Mouse (Mus musculus): ENCODE measurements around the gene Utrn. TPM values are rescaled to one million over a fixed set of nuclear protein-coding genes. Genes with fewer than 3 reads are reported as not detected.

Gene Utrn
- 13.2 and 14.9 TPM in 2 replicates for polyA plus RNA-seq (2012; rRNA removed)

GRCm38 (mm10) chr10:12869029-12869671 is at the start of gene Utrn:
Utrn (minus strand) TSS chr10:12869365.
- TF ChIP-seq CTCF (IDR thresholded peaks at IDR 0.05; ENCODE audit: extremely low read depth, insufficient read depth, insufficient read length, insufficient replicate concordance), result no peak
- TF ChIP-seq POLR2A (IDR thresholded peaks at IDR 0.05; ENCODE audit: low read depth, low read length), result no peak; the same call in 1 of the 2 replicates
- Histone ChIP-seq H3K27me3 (ENCODE audit: control insufficient read depth, insufficient read depth, low read length) (peaks cover 6% of the 10 kb centered on the region), H3K36me3 (ENCODE audit: control insufficient read depth, insufficient read depth, low read length) (no peaks in the 10 kb centered on the region), H3K4me3 (ENCODE audit: extremely low read depth, insufficient read depth, insufficient read length) (peak within 1 kb of the TSS; percentile 78), H3K4me1 (ENCODE audit: control insufficient read depth, insufficient read depth, insufficient read length) (peaks cover 10% of the 10 kb centered on the region), H3K27ac (ENCODE audit: insufficient read depth, low read length) (peak within 1 kb of the TSS; percentile 83)
- DNase-seq (ENCODE audit: low read depth in 1 of 2, low spot score in 2 of 2), result peak in 1 of 2 experiments; percentile 37
- under 1% methylated on average over 74 of the region's 77 CpGs for WGBS

DNA sequence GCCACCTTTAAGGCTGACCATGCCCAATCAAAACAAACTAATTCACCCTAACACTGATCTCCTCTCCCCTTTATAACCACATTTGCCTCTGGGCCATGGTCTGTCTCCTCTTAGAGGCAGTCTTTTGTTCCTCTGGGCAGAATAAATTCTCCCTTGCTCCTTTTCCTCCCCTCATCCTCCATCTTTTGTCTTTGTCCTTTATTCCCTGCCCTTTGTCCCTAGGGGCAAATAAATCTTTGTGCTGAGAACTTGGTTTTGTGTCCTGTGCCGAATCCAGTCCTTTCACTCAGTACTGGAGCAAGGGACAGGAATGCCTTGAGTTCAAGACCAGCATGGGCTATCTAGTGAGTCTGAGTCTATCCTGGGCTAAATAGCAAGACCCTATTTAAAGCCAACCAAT is 48.5 kb upstream of the Utrn start:
- WGBS, result 98% methylated on average over 1 of the region's 1 CpGs
- Histone ChIP-seq H3K27ac (ENCODE audit: insufficient read depth, low read length) (no peak overlapping the region), H3K27me3 (ENCODE audit: control insufficient read depth, insufficient read depth, low read length) (no peaks in the 10 kb centered on the region), H3K4me1 (ENCODE audit: control insufficient read depth, insufficient read depth, insufficient read length) (no peaks in the 10 kb centered on the region), H3K4me3 (ENCODE audit: extremely low read depth, insufficient read depth, insufficient read length) (no peak overlapping the region), H3K36me3 (ENCODE audit: control insufficient read depth, insufficient read depth, low read length) (no peaks in the 10 kb centered on the region)
- TF ChIP-seq POLR2A (IDR thresholded peaks at IDR 0.05; ENCODE audit: low read depth, low read length), result no peak
- no peak for TF ChIP-seq CTCF (IDR thresholded peaks at IDR 0.05; ENCODE audit: extremely low read depth, insufficient read depth, insufficient read length, insufficient replicate concordance)
- DNase-seq (ENCODE audit: low read depth in 1 of 2, low spot score in 2 of 2), result no peak

DNA sequence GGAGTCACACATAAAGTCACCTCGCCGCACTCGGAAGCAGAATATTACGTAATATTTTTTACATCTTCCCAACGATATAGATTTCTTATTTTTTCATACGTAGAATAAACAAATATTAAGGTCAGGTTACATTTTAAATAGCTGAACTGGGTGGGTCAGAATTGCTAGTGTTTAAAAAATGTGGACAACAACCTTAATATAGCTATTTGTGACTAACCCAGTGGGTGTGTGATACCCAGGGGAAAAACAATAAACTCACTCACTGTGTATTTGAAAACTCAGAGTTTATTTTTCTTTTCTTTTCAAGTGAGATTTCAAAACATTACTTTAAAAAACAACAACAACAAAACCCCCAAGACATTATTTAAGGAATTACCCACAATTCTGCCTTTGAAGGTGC is 47.2 kb upstream of the Utrn start:
- WGBS, result 93% methylated on average over 6 of the region's 6 CpGs
- Histone ChIP-seq H3K4me1 (ENCODE audit: control insufficient read depth, insufficient read depth, insufficient read length) (no peaks in the 10 kb centered on the region), H3K36me3 (ENCODE audit: control insufficient read depth, insufficient read depth, low read length) (no peaks in the 10 kb centered on the region), H3K27ac (ENCODE audit: insufficient read depth, low read length) (no peak overlapping the region), H3K27me3 (ENCODE audit: control insufficient read depth, insufficient read depth, low read length) (no peaks in the 10 kb centered on the region), H3K4me3 (ENCODE audit: extremely low read depth, insufficient read depth, insufficient read length) (no peak overlapping the region)
- TF ChIP-seq CTCF (IDR thresholded peaks at IDR 0.05; ENCODE audit: extremely low read depth, insufficient read depth, insufficient read length, insufficient replicate concordance) (no peak), POLR2A (IDR thresholded peaks at IDR 0.05; ENCODE audit: low read depth, low read length) (no peak)
- no peak for DNase-seq (ENCODE audit: low read depth in 1 of 2, low spot score in 2 of 2)

- Histone ChIP-seq H3K4me1 (ENCODE audit: control insufficient read depth, insufficient read depth, insufficient read length) (no peaks in the 10 kb centered on the region), H3K4me3 (ENCODE audit: extremely low read depth, insufficient read depth, insufficient read length) (no peak overlapping the region), H3K36me3 (ENCODE audit: control insufficient read depth, insufficient read depth, low read length) (no peaks in the 10 kb centered on the region), H3K27ac (ENCODE audit: insufficient read depth, low read length) (no peak overlapping the region), H3K27me3 (ENCODE audit: control insufficient read depth, insufficient read depth, low read length) (no peaks in the 10 kb centered on the region)
- DNase-seq (ENCODE audit: low read depth in 1 of 2, low spot score in 2 of 2), result no peak
- 91% methylated on average over 7 of the region's 7 CpGs for WGBS
- TF ChIP-seq POLR2A (IDR thresholded peaks at IDR 0.05; ENCODE audit: low read depth, low read length) (no peak), CTCF (IDR thresholded peaks at IDR 0.05; ENCODE audit: extremely low read depth, insufficient read depth, insufficient read length, insufficient replicate concordance) (no peak)
Measured at GRCm38 (mm10) chr10:12915826-12916225, 46.7 kb upstream of the Utrn start.

GRCm38 (mm10) chr10:12914203-12914602 is 45.0 kb upstream of the Utrn start:
- WGBS, result 94% methylated on average over 1 of the region's 1 CpGs
- H3K36me3 ChIP-seq (ENCODE audit: control insufficient read depth, insufficient read depth, low read length), result no peaks in the 10 kb centered on the region

DNA sequence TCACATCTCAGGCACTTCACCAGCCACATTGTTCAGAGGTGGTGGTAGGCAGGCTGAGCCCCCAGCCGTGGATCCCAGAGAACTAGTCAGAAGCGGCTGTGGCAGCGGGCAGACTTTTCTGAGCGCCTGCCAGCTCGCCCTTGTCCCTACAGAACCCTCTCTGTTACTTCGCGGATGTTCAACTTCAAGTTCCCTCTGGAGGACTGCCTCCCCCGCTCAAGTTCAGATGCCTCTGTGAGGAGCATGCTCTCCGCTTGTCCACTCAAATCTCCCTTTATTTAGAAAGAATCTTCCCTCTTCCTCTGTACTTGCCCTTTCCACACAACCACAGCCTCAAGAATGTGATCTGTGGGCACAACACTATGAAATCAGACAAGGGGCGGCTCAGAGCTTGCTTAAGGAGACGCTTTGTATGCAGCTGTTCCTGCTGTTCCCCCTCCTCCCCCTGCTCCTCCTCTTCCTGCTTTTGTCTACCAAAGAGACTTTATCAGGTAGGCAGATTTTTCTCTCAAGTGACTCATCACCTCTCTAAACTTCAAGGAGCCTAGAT is 42.9 kb upstream of the Utrn start:
- DNase-seq (ENCODE audit: low read depth in 1 of 2, low spot score in 2 of 2), result no peak
- TF ChIP-seq CTCF (IDR thresholded peaks at IDR 0.05; ENCODE audit: extremely low read depth, insufficient read depth, insufficient read length, insufficient replicate concordance) (no peak), POLR2A (IDR thresholded peaks at IDR 0.05; ENCODE audit: low read depth, low read length) (no peak)
- H3K4me3 ChIP-seq (ENCODE audit: extremely low read depth, insufficient read depth, insufficient read length), result 0 out of 2 replicates have a peak overlapping the region, but pooled peaks have one; percentile 11
- H3K27me3 ChIP-seq (ENCODE audit: control insufficient read depth, insufficient read depth, low read length), result no peaks in the 10 kb centered on the region
- 29% methylated on average over 11 of the region's 11 CpGs for WGBS
- H3K4me1 ChIP-seq (ENCODE audit: control insufficient read depth, insufficient read depth, insufficient read length), result no peaks in the 10 kb centered on the region
- no peaks in the 10 kb centered on the region for H3K36me3 ChIP-seq (ENCODE audit: control insufficient read depth, insufficient read depth, low read length)
- no peak overlapping the region; the same call in 1 of the 2 replicates for H3K27ac ChIP-seq (ENCODE audit: insufficient read depth, low read length)

More at GRCm38 (mm10) chr10:12914203-12914602, 45.0 kb upstream of the Utrn start:
- no peak for TF ChIP-seq CTCF (IDR thresholded peaks at IDR 0.05; ENCODE audit: extremely low read depth, insufficient read depth, insufficient read length, insufficient replicate concordance)
- TF ChIP-seq POLR2A (IDR thresholded peaks at IDR 0.05; ENCODE audit: low read depth, low read length), result no peak
- Histone ChIP-seq H3K4me3 (ENCODE audit: extremely low read depth, insufficient read depth, insufficient read length) (no peak overlapping the region), H3K27me3 (ENCODE audit: control insufficient read depth, insufficient read depth, low read length) (no peaks in the 10 kb centered on the region), H3K27ac (ENCODE audit: insufficient read depth, low read length) (no peak overlapping the region), H3K4me1 (ENCODE audit: control insufficient read depth, insufficient read depth, insufficient read length) (no peaks in the 10 kb centered on the region)
- no peak for DNase-seq (ENCODE audit: low read depth in 1 of 2, low spot score in 2 of 2)

GRCm38 (mm10) chr10:12911451-12911850 is 42.3 kb upstream of the Utrn start:
- no peak for TF ChIP-seq POLR2A (IDR thresholded peaks at IDR 0.05; ENCODE audit: low read depth, low read length)
- TF ChIP-seq CTCF (IDR thresholded peaks at IDR 0.05; ENCODE audit: extremely low read depth, insufficient read depth, insufficient read length, insufficient replicate concordance), result no peak
- H3K27me3 ChIP-seq (ENCODE audit: control insufficient read depth, insufficient read depth, low read length), result no peaks in the 10 kb centered on the region
- no peak overlapping the region for H3K4me3 ChIP-seq (ENCODE audit: extremely low read depth, insufficient read depth, insufficient read length)
- no peak for DNase-seq (ENCODE audit: low read depth in 1 of 2, low spot score in 2 of 2)
- WGBS, result 91% methylated on average over 13 of the region's 13 CpGs
- no peaks in the 10 kb centered on the region for H3K4me1 ChIP-seq (ENCODE audit: control insufficient read depth, insufficient read depth, insufficient read length)
- no peak overlapping the region for H3K27ac ChIP-seq (ENCODE audit: insufficient read depth, low read length)
- no peaks in the 10 kb centered on the region for H3K36me3 ChIP-seq (ENCODE audit: control insufficient read depth, insufficient read depth, low read length)

Measured in spleen, adult 2 months (tissue).